Mouse (Mus musculus) forebrain, embryonic 14.5 days (tissue): ENCODE measurements at regions not wholly inside any gene's neighbourhood (a gene's known extent, or its start where the extent isn't known, plus 50 kb on each side); places are given as distances from the start of the nearest gene placed in this dataset.

ENCODE experiments used
- ATAC-seq: fragments of 200-750 bp; cut with Nextera tagmentation; 2 replicates; pipeline ENCODE4 v1.8.0; 2017; ENCODE audit warnings: mild to moderate bottlenecking, moderate library complexity
- DNase-seq: peaks from one replicate; pipeline ENCODE4 v3.0.0-alpha.2; 2015; ENCODE audit warnings: low spot score
- H3K27ac ChIP-seq: fragments of 300-500 bp; sonication (generic); 2 replicates; pipeline ENCODE4 v1.5.1; 2014; ENCODE audit warnings: low read depth, mild to moderate bottlenecking, control low read depth, low read length, moderate library complexity
- H3K27me3 ChIP-seq: fragments of 300-500 bp; sonication (generic); replicated peaks from 2 replicates; pipeline ENCODE4 v1.6.1; 2014; ENCODE audit warnings: low read length, control low read depth, mixed read lengths; ENCODE audit not compliant: control insufficient read depth, insufficient read depth
- H3K36me3 ChIP-seq: fragments of 300-500 bp; sonication (generic); 2 replicates; pipeline ENCODE4 v1.6.1; 2014; ENCODE audit warnings: low read length, control low read depth; ENCODE audit not compliant: control insufficient read depth, insufficient read depth
- H3K4me1 ChIP-seq: fragments of 300-500 bp; sonication (generic); 2 replicates; pipeline ENCODE4 v1.6.1; 2014; ENCODE audit warnings: antibody characterized with exemption, low read length, control low read depth; ENCODE audit not compliant: control insufficient read depth, insufficient read depth
- H3K4me2 ChIP-seq: fragments of 300-500 bp; sonication (generic); 2 replicates; pipeline ENCODE4 v1.6.1; 2014; ENCODE audit warnings: mild to moderate bottlenecking, control low read depth, low read length
- H3K4me3 ChIP-seq: fragments of 300-500 bp; sonication (generic); 2 replicates; pipeline ENCODE4 v1.5.1; 2014; ENCODE audit warnings: low read depth, low read length, control low read depth
- H3K9ac ChIP-seq: fragments of 300-500 bp; sonication (generic); 2 replicates; pipeline ENCODE4 v1.6.1; 2014; ENCODE audit warnings: mild to moderate bottlenecking, low read length, control low read depth, moderate library complexity
- H3K9me3 ChIP-seq: fragments of 300-500 bp; sonication (generic); replicated peaks from 2 replicates; pipeline ENCODE4 v1.6.1; 2016; ENCODE audit warnings: low read length, control low read depth, mixed read lengths; ENCODE audit not compliant: control insufficient read depth
- WGBS: fragments of 180-500 bp; shearing (Covaris S2); extraction: QIAGEN DNeasy Blood & Tissue Kit; methylation state at CpG from one replicate; pipeline ENCODE4 v1.1.7; 2014; 5-methylcytosine and 5-hydroxymethylcytosine counted together

DNA sequence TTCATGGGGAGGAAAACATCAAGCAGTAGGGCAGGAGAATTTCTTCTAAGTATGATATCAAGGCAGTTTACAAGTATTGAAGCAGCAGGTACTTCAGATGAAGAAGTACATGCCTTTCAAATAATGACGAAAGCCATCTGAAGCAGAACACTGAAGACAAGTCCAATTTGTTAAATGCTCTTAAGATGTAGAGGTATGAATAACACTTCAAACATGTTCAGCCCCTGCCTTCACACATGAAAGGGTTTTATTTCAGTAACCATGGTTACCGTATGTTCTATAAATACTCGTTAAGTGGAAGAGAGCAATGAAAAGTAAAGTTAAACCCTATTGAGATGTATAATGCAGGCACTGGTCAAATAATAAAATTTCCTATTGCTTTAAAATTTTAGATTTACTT, 101.8 kb downstream of the Mospd2 start:
- whole genome bisulfite sequencing: 62% methylated on average over 3 of the region's 3 CpGs
- Histone ChIP-seq H3K9ac (no peak overlapping the region), H3K9me3 (no peaks in the 10 kb centered on the region), H3K4me3 (no peak overlapping the region), H3K27ac (no peak overlapping the region), H3K36me3 (no peaks in the 10 kb centered on the region), H3K4me2 (no peak overlapping the region), H3K27me3 (no peaks in the 10 kb centered on the region), H3K4me1 (no peaks in the 10 kb centered on the region)
- DNase-seq (no peak), ATAC-seq (no peak)

DNA sequence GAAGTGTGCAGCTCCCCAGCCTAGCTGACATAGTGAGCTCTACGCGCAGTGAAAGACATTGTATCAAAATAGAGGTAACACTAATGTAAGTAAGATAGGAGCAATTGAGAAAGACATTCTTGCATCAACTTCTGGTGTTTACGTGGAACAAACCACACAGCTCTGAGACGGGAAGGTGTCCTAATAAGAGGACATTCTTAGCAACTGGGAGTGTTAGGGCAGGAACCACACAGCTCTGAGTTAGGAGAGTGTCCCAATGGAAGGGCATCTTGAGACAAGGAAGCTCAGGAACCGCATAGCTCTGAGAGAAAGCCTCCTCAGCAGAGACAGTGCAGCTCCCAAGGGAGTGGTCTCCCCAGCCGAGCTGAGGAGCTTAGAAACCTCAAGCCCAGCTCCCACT, 139.8 kb downstream of the Mospd2 start:
- ATAC-seq: no peak
- DNase-seq: no peak
- Histone ChIP-seq H3K4me3 (no peak overlapping the region), H3K27me3 (no peaks in the 10 kb centered on the region), H3K4me2 (no peak overlapping the region), H3K9ac (no peak overlapping the region), H3K9me3 (no peaks in the 10 kb centered on the region), H3K36me3 (no peaks in the 10 kb centered on the region), H3K27ac (no peak overlapping the region), H3K4me1 (no peaks in the 10 kb centered on the region)
- WGBS: 81% methylated on average over 6 of the region's 6 CpGs

DNA sequence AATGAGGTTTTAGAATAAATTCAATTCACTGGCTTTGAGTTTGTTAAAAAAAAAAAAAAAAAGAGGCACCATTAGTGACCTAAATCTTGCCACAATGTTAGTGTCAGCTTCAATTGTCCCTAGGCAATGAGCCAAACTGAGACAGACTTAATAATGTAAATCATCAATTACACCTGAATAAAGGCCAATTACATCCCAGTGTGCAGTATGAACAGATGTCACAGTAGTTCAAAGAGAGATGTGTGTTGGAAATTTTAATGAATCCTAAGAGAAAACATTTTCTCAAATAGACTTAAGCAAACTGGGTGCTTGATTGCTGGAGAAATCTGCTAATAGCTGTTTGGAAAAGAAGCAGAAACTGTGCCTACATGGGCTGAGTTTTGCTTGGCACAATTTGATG, 159.3 kb downstream of the Mospd2 start:
- H3K36me3 ChIP-seq: no peaks in the 10 kb centered on the region
- no peaks in the 10 kb centered on the region for H3K4me1 ChIP-seq
- H3K4me3 ChIP-seq: no peak overlapping the region
- H3K27ac ChIP-seq: no peak overlapping the region
- DNase-seq (peak; percentile 68), ATAC-seq (peak; percentile 54)
- H3K27me3 ChIP-seq: no peaks in the 10 kb centered on the region
- no peak overlapping the region for H3K4me2 ChIP-seq
- H3K9ac ChIP-seq: no peak overlapping the region
- H3K9me3 ChIP-seq: no peaks in the 10 kb centered on the region

DNA sequence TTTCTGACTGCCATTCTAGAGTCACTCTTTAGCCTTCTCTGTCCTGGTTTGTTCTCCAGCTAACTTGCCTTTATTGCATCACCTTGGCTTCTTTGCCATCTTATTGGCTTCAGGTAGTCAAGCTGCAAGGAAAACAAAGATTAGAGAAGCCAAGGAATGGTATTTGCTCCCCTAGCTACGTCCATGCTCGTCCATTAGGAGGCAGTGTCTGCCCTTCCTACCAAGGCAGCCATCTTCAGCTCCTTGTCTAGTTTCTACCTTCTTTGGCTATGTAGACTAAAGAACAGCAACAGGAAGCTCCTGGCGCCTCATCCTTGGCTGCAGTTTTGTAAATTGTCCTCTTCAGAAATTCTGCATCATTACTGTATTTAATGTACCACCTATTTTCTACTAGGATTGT, 192.9 kb downstream of the Mospd2 start:
- no peaks in the 10 kb centered on the region for H3K36me3 ChIP-seq
- no peak for DNase-seq
- H3K4me1 ChIP-seq: no peaks in the 10 kb centered on the region
- ATAC-seq: no peak
- WGBS: 63% methylated on average over 3 of the region's 3 CpGs
- no peak overlapping the region for H3K4me3 ChIP-seq
- H3K4me2 ChIP-seq: no peak overlapping the region
- no peak overlapping the region for H3K27ac ChIP-seq
- no peaks in the 10 kb centered on the region for H3K9me3 ChIP-seq
- H3K27me3 ChIP-seq: no peaks in the 10 kb centered on the region
- no peak overlapping the region for H3K9ac ChIP-seq

DNA sequence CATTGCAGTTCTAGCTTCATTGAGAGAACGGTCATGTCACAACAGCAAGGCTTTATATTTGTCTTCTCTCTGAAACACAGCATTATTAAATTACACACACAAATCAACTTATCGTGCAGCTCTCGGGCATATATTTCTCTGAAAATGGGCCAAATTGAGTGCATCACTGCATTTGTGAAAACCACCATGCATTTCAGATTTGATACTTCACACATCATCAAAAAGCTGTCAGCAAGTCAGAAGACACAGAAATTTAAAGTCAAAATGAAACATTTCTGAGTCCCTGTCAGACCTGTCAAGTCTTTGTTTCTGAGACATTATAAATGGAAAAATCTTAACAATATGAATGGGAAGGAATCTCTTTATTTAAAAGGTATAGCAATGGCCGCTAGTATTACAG, 215.3 kb downstream of the Mospd2 start:
- Histone ChIP-seq H3K9ac (no peak overlapping the region), H3K4me1 (no peaks in the 10 kb centered on the region), H3K4me2 (no peak overlapping the region), H3K9me3 (no peaks in the 10 kb centered on the region), H3K36me3 (no peaks in the 10 kb centered on the region), H3K27me3 (no peaks in the 10 kb centered on the region), H3K27ac (no peak overlapping the region), H3K4me3 (no peak overlapping the region)
- DNase-seq (peak; percentile 19), ATAC-seq (no peak; the same call in 1 of the 2 replicates)
- 81% methylated on average over 4 of the region's 4 CpGs for WGBS

DNA sequence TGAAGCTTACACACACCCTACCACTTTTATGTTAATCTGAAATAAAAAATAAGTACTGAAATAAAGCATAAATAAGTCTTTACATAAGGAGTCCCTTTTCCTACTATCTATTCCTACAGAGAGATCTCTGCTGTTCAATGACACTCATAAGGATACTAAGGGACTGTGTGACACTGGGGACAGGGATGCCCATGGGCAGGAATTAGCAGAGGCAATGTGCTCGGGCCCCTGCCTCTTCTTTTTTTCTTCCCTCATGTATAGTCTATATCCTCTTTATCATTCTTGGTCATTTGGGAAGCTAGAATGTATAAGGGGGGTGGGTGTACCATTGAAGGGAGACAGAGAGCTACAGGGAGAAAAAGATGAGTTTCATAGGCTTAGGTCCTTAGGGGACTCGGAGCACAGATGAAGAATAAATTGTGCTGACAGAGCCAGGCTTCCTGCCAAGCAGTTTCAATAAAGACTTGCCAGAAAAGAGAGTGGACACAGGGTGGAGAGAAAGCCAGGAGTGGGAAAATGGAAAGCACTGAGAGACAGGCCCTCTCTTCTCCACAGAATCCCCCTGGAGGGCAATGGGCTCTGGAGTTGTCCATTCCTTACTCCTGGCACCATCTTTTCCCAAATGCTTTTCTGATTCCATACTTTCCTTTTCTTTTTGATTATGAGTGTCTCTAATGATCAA, 216.3 kb downstream of the Mospd2 start:
- H3K27me3 ChIP-seq: no peaks in the 10 kb centered on the region
- no peak overlapping the region for H3K9ac ChIP-seq
- H3K36me3 ChIP-seq: no peaks in the 10 kb centered on the region
- ATAC-seq (peak; percentile 92), DNase-seq (peak; percentile 64)
- whole genome bisulfite sequencing: 52% methylated on average over 2 of the region's 2 CpGs
- no peaks in the 10 kb centered on the region for H3K4me1 ChIP-seq
- no peak overlapping the region for H3K27ac ChIP-seq
- no peaks in the 10 kb centered on the region for H3K9me3 ChIP-seq
- H3K4me3 ChIP-seq: no peak overlapping the region
- H3K4me2 ChIP-seq: no peak overlapping the region

DNA sequence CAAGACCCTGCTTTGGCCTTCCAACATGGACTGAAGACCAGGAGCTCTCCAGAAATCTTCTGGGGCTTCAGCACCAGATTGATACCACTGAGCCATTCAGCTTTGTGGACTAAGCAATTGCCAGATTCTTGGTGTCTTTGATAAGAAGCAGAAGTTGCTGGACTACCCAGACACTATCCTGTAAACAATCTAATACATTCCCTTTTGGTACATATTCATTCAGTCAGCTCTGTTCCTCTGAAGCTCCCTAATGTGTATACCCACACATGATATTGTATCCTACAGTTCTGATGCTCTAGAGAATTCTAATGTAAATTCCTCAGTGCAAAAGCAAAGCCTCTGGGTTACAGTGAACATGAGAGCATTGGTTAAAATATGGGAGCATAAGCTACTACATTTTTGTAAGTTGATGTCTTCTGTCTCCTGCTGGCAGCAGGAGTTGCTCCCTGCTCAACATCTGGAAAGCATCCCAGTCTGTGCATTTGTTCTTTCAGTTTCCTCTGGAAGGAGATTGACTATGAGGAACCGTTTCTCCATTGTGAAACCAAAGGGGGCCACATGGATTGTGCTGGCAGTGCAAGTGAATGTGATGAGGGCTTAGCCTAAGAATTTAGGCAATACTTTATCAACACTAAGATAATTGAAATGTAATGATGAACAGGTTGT, 234.5 kb downstream of the Mospd2 start:
- no peaks in the 10 kb centered on the region for H3K27me3 ChIP-seq
- H3K9ac ChIP-seq: no peak overlapping the region
- H3K9me3 ChIP-seq: 0 out of 2 replicates have a peak, but pooled peaks cover 2% of the 10 kb centered on the region
- no peak overlapping the region for H3K4me2 ChIP-seq
- no peak overlapping the region for H3K4me3 ChIP-seq
- H3K36me3 ChIP-seq: no peaks in the 10 kb centered on the region
- DNase-seq (no peak), ATAC-seq (no peak)
- H3K4me1 ChIP-seq: no peaks in the 10 kb centered on the region
- 52% methylated on average over 1 of the region's 1 CpGs for WGBS
- no peak overlapping the region for H3K27ac ChIP-seq
